Mouse (Mus musculus) 3134 (cell line): Measurements from ENCODE around the gene Nek2.

Experiments used
- DNase-seq: peaks from one replicate; pipeline ENCODE4 v3.0.0-alpha.2; 2011; ENCODE audit warnings: low spot score; ENCODE audit not compliant: insufficient read length; ENCODE audit errors: extremely low read depth

Gene Nek2

GRCm38 (mm10) chr1:191856886-191857651 lies 35.8 kb downstream of the Nek2 start:
- DNase-seq: no peak

GRCm38 (mm10) chr1:191858136-191858535 lies 36.9 kb downstream of the Nek2 start:
- DNase-seq: no peak

- no peak for DNase-seq
These were observed 38.6 kb downstream of the Nek2 start for GRCm38 (mm10) chr1:191859847-191860246.

GRCm38 (mm10) chr1:191861247-191861646 lies 40.0 kb downstream of the Nek2 start:
- DNase-seq: no peak

GRCm38 (mm10) chr1:191863833-191864550 lies 42.7 kb downstream of the Nek2 start:
- DNase-seq: no peak

- no peak for DNase-seq
These were observed 43.3 kb downstream of the Nek2 start for GRCm38 (mm10) chr1:191864551-191865027.

- DNase-seq: no peak
These were observed 50.9 kb downstream of the Nek2 start for GRCm38 (mm10) chr1:191872076-191872710.

GRCm38 (mm10) chr1:191875006-191875405 lies 53.8 kb downstream of the Nek2 start:
- DNase-seq: no peak

GRCm38 (mm10) chr1:191875683-191876305 lies 54.5 kb downstream of the Nek2 start:
- DNase-seq: peak; percentile 37

- DNase-seq: no peak
These were observed 56.4 kb downstream of the Nek2 start for GRCm38 (mm10) chr1:191877681-191878080.

GRCm38 (mm10) chr1:191878518-191878921 lies 57.3 kb downstream of the Nek2 start:
- no peak for DNase-seq

GRCm38 (mm10) chr1:191880247-191880646 lies 59.0 kb downstream of the Nek2 start:
- no peak for DNase-seq

- DNase-seq: peak; percentile 42
These were observed 59.8 kb downstream of the Nek2 start for GRCm38 (mm10) chr1:191880921-191881609.

- DNase-seq: no peak
These were observed 60.4 kb downstream of the Nek2 start for GRCm38 (mm10) chr1:191881663-191882062.
